Mouse (Mus musculus): ENCODE results near the gene Smim6.

The Smim6 gene

DNA sequence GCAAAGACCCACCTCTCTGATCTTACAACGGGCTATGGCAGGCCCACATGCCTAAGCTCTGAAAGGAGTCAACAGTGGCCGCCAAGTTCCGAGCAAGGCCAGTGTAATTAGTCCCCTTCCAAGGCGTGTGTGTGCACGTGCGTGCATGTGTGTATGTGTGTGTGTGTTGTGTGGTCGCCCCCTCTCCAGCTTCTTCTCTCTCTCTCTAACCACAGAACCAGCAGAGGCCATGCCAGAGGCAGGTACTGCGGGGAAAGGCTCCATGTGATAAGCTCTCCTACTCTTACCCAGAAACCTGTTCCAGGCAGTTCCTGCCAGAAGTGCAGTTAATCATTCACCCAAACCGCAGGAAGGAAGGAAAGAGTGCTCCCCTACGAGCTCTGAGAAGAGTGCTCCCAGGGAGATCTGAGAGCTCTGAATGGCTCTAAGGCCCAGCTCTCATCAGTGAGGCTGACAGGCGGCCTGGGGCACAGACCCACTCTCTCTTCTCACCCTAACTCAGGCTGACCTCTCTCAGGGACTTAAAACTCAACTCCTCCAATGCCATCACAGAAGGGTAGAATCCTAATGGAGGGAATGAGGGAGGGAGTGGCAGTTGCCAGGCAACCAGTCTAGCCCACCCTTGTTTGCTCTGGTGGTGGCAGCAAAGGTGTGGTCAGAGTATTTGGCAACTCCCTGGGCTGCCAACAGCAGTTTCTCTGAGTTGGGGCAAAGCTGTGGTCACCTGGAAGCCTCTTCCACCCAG is at the start of gene Smim6:
Gene Smim6, plus strand, starts transcription at position 386 of the 745 bp plus-strand sequence.
- no peak for DNase-seq (ENCODE audit: low read depth, low spot score)

DNA sequence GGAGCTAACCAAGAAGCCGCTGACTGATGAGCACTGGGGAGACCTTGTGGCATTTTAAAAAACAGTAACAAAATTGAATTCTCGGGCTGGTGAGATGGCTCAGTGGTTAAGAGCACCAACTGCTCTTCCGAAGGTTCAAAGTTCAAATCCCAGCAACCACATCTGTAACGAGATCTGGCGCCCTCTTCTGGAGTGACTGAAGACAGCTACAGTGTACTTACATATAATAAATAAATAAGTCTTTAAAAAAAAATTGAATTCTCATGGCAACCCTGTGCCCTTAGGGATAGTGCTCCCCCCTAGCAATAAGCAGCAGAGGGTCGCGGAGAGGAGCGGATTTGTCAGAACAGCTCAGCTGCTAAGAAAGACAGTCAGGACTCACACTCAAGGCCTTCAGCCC is 47.9 kb upstream of the Smim6 start:
- DNase-seq (ENCODE audit: low read depth, low spot score), result no peak

DNA sequence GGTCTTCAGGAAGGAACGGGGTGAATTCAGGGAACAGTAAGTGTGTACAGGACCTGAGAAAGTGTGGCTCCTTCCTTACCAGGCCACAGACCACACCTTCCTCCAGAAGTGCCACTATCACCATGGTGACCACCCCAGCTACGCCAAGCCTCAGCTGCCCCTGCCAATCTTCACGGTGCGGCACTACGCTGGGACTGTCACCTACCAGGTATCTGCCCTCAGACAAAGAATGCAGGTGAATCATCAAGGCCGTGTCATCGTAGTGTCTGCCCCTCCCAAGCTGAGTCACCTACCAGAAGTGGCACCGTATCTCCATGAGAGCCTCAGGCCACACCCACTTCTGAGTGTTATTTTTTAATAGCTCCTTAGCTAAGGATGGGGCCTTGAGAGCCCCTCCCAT is 42.4 kb upstream of the Smim6 start:
- DNase-seq (ENCODE audit: low read depth, low spot score), result peak; percentile 22

DNA sequence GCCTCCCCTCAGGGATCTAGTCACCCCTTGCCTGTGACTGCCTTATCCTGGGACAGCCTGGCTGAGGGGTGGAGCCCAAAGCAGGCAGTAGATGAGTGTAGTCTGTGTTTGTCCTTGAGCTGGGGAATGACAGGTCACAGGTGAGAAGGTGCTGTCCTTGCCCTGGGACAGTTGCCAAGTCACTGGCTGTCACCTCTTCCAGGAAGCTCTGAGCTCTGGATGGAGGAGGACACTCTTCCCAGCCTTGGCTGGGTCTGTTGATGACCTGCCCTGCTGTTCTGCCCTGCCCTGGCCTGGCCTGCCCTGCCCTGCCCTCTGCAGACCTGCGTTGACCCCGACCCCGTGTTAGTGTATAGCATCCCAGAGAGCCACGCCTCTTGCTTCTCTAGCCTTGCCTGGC is 39.4 kb upstream of the Smim6 start:
- no peak for DNase-seq (ENCODE audit: low read depth, low spot score)

DNA sequence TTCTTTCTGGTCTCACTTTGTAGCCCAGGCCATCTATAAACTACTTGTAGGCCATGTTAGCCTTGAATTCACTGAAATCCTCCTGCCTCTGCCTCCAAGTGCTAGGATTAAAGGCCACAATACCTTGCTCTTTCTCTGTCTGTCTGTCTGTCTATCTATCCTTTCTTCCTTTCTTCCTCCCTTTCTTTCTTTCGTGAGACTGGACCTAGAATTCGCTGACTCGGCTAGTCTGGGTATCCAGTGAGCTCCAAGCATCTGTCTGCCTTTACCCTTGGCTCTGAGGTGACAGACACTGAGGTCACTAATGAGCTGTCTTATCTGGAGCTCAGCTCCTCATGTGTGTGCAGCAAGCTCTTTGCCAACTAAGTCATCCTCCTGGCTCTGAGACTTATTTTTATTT is 35.9 kb upstream of the Smim6 start:
- DNase-seq (ENCODE audit: low read depth, low spot score), result no peak

DNA sequence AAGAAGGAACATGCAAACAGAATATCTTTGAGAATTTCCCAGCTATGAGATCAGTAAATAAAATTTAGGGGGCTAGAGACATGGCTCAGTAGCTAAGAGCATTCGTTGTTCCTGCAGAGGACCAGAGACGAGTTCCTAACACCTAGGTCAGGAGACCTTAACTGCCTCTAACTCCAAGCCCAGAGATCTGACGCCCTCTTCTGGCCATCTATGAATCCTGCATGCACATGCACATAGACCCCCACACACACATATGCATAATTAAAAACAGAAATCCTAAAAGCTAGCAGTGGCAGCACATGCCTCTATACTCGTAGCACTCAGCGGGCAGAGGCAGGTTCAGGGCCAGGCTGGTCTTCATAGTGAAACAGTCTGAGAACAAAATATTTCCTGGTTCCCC is 35.4 kb upstream of the Smim6 start:
- no peak for DNase-seq (ENCODE audit: low read depth, low spot score)

DNA sequence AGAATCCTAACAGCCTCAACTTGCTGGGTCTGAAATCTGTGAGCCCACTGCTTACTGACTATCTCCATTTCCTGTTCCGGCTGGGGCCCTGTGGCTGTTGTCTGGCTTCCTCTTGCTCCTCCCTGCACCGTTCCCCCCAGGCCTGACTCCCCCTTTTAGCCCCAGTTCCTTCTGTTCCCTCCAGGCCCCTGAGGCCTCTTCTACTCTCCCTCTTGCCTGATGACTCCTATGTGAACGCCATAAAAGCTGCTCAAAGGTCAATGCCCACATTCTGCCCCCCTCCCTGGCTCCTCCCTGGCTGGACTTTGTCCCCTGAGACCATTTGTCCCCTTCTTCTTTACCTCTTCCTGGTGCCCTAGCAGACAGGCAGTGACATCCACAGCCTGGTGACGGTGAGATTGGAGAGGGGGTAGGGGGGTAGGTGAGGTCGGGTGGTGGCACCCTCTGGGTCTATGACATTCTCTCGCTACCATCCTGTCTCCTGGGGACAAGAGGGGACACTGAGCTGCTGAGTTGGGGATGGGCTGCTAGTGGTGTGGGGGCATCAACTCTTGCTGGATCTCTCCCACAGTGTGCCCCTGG is 34.6 kb upstream of the Smim6 start:
- DNase-seq (ENCODE audit: low read depth, low spot score), result no peak

DNA sequence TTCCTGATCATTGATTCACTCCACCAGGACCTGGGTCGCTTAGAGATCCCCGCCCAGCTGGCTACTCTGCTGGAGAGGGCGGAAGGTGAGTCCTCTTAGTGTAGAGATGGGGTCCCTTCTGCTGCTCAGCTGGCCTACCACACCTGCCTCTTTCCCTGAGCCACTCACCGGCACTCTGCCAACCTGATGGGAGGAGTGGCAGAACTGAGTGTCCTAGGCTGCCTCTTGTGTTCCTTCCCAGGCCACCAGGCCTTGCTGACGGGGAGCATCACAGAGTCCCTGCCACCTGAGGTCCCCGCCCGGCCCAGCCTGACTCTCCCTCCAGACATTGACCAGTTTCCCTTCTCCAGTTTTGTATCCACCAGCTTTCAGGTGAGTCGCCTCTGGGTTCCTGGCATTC is 33.7 kb upstream of the Smim6 start:
- no peak for DNase-seq (ENCODE audit: low read depth, low spot score)

DNA sequence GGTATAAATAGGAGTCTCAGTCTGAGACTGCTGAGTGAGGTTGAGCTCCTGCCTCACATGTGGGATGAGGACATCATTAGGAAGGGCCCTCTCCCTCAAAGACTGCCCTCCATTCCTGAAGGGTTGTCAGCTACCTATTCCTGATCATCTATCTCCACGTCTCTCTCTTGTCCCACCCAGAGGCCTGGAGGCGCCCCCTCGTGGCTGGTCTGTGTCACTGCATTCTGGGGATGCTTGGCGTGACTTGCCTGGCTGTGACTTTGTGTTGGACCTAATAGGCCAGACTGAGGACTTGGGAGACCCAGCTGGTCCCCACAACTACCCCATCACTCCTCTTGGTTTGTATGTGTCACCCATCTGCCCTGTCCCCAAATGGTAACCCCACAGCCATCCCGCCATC is 30.8 kb upstream of the Smim6 start:
- DNase-seq (ENCODE audit: low read depth, low spot score), result peak; percentile 21

DNA sequence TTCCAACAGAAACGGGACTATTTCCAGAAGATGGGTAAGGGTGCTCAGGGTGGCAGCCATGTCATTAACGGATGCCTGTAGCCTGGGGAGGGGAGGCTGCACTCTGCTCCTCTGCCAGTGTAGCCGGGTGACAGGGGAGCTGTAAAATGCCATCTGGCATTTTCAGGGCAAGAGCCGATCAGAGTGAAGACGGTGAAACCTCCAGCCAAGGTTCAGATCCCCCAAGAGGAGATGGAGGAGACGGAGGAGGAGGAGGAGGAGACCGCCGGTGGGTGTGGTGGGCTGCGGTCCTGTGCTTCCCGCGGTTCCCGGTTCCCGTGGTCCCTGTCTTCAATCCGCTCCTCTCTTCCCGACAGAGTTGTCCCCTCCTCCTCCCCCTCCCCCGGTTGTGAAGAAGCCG is 28.6 kb upstream of the Smim6 start:
- no peak for DNase-seq (ENCODE audit: low read depth, low spot score)

DNA sequence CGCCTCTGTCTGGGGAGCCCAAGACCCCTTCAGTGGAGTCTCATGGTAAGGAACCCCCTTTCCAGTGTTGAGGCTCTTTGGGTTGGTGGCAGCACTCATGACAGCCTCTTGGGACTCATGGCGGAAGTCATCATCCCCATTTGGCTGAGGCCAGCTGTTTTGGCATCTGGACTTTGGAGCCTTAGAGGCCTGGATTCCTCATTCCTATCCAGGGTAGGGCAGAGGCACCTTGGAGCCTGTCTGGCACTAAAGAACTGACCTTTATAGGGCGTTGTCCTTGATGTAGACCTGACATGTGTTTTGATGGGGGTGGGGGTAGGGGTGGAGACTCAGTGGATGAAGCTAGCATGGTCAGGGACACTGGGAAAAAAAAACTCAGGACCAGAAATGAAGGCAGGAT is 27.5 kb upstream of the Smim6 start:
- DNase-seq (ENCODE audit: low read depth, low spot score), result no peak

DNA sequence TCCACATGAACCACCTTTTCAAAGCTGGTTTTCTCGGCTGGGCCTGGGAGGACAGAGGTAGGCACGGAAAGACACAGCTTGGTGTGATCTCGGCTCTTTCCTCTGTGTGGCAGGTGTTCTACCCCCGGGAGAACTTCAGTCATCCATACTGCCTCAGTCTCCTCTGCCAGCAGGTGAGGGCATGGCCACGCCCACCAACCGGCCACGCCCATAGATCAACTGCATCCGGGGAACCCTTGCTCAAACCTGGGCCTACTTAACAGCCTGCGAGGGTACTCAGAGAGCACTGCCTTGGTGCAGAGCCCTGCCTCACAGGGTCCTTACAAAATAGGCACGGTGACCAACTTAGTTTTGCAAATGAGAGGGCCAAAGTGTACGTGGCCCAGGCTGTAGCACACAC is 26.5 kb upstream of the Smim6 start:
- no peak for DNase-seq (ENCODE audit: low read depth, low spot score)

DNA sequence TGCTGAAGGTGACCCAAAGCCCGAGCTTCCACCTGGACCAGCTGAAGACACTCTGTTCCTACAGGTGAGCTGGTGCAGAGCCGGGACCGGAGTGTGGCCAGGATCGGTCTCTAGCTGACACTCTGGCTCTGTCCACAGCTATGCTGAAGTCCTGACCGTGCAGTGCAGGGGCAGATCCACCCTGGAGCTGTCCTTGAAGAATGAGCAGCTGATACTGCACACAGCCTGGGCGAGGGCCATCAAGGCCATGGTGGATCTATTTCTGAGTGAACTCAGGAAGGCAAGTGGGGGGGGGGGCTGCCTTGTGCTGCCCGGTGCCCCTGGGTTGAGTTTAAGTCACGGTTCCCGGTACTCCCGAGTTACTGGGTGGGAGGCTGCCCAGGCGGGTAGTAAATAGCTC is 25.4 kb upstream of the Smim6 start:
- DNase-seq (ENCODE audit: low read depth, low spot score), result no peak

DNA sequence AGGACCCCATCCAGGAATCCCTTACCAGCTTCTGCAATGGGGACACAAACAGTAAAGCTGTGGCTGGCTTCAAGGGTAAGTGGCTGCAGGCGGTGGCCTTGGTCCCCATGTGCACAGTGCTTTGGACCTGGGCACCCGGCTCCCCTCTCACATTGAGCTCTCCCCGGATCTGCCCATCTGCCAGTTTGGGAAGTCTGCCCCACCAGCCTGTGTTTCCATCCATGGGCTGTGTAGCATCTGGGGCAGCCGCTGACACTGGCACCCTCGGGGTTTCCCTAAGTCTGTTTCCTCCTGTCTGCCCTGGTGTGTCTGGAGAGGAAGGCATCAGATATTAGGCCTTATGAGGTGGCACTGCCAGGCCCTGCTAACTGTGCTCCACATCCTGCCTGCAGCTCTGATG is 23.8 kb upstream of the Smim6 start:
- DNase-seq (ENCODE audit: low read depth, low spot score), result no peak

DNA sequence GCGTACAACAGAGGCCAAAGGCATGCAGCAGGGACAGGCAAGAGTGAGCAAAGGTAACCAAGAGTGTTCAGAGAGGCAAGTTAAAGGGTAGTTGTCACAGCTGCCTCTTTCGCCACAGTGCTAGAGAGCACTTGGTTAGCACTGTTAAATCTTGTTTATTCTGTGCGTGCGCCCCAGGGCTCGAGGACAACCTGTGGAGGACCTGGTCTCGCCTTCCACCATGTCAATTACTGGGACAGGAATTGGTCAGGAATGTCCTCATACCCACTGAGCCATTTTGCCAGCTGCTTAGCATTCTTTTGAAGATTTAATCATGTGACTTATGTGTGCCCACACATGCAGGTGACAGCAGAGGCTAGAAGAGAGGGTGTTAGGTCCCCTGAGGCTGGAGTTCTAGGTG is 22.7 kb upstream of the Smim6 start:
- DNase-seq (ENCODE audit: low read depth, low spot score), result no peak

DNA sequence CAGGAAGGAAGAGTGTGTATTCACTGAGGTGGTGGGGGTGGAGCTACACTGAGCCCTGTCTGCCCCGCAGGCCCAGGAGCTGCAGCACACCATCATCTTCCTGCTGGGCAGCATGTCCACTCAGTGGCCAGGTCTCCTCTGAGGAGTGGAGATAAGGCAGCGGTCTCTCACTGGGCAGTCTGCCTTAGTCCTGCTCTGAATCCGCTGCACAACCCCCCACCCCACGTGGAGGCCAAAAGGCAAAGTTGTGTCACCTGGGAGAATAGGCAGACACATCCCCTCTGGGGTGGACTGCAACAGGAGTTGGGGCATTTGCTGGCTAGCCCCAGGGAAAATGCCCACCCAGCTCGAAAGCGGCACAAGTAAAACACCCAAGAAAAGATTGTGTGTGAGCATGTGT is 19.6 kb upstream of the Smim6 start:
- no peak for DNase-seq (ENCODE audit: low read depth, low spot score)

DNA sequence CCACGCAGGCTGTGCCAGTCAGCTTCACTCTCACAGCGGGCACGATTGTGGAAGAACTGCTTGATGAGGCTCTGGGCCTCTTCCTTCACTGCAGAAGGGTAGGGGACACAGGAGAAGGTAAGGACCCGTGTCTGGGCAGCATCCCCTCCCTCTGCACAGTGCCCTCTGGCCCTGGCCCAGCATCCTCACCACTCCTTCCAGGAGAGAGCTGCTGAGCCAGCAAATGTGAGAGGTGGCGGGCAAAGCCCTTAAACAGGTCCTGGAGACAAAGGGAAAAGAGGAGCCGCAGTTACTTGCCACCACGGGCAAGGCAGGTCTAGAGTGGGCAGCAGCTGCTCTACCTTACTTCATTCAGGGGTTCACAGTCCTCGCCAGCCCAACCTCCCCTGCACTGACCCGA is 18.7 kb upstream of the Smim6 start:
- DNase-seq (ENCODE audit: low read depth, low spot score), result no peak

DNA sequence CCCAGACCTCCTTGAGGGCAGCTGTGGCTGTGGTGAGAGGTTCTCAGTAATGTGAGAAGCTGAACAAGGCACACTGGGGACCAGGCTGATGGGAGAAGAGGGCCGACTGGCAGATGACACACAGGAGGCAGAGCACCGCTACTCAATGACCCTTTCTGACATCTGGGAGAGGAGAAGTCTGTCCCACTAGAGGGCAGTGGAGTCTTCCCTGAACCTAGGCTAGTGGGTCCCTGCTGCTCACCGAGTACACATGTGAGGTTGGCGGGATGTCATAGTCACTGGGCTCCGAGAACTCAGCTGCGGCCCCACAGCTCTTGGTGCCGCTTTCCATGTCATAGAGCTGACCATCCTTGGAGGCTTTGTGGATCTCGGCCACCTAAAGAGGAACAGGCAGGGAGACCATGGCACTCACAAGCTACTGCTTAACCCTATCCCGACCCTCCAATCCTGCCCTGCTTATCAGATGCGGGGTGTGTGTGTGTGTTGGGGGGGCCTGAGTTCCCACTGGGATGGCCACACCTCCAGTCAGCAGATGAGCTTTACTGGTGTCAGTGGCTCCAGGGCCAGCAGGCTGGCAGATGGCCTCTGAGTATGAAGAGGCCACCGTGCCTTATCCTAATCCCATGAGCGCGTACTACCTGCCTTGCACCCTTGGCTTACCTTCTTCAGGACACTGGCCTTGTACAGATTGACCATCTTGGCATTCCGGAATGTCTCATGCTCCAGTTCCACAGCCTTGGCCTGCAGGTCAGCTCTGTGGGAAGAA is 16.9 kb upstream of the Smim6 start:
- peak; percentile 31 for DNase-seq (ENCODE audit: low read depth, low spot score)

DNA sequence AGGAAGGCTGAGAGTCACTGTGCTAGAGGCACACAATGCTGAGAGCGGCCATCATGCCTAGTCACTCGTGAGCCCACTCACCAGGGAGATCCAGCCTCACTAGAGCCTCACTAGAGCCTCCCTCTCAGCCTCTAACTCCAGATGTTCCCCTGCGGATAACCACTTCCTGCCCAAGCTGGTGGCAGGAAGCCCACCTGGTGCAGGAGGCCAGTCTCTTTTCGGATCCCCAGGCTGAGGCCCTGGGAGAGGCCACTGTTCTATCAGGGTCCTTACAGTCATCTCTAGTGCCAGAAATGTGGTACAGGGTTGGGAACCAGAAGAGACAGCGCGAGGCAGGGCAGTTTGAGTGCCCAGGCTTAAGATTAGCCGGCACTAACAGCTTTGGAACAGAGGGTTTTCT is 13.4 kb upstream of the Smim6 start:
- DNase-seq (ENCODE audit: low read depth, low spot score), result no peak

DNA sequence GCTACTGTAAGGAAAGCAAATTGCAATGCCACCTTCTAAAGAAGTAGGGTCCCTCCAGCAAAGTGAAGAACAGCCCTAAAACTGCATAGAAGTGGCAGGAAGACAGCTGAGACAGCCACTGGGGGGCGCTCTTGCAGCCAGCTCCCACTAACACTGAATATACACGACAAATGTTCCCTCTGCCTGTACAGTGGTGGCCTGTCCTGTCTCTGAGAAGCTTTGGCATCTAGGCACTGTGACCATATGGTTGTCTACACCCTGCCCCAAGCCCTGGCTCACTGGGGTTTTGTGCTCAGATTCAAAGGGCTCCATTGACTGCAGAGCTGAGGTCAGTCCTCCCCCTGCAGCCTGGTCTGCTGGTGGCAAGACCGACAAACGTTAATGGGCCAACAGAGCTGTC is 12.9 kb upstream of the Smim6 start:
- peak; percentile 98 for DNase-seq (ENCODE audit: low read depth, low spot score)

DNA sequence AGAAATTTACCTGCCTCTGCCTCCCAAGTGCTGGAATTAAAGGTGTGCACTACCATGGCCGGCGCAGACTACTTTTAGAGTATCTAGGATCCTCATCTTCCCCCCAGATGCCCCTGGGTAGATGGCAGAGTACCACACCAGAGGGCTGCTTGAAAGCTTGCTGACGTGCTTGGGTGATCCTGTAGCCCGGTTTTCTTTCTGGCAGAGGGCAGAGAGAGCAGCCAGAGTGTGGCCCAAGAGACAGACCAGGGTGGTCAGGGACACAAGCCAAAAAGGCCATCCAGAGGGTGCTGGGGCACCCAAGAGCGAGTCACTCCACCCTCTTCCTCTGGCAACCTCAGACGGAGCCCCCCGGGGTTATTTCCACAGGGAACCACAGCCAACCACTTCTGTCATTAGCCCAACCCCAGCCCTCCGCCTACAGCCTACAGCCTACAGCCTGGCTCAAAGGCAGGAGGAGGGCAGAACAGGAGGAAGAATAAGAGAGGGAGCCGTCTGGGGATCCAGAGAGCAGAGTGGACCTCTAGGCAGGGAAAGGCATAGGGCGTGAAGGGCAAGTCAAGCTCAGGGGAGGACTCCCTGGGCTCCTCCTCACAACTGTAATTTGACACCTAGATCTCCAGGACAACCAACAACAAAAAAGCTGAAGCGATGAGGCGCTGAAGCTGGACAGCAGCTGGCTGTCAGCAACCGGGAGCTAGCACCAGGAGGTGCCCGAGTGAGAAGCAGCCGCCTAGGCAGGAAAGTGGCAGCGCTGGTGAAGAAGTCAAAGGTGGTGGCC is 12.1 kb upstream of the Smim6 start, which contains the start of gene Smim5:
Gene Smim5, plus strand, starts transcription at position 481 of the 781 bp plus-strand sequence.
- no peak for DNase-seq (ENCODE audit: low read depth, low spot score)

All from brain, adult 2 months (tissue).